Mouse (Mus musculus): Measurements from ENCODE around the gene Sox6.

The Sox6 gene

DNA sequence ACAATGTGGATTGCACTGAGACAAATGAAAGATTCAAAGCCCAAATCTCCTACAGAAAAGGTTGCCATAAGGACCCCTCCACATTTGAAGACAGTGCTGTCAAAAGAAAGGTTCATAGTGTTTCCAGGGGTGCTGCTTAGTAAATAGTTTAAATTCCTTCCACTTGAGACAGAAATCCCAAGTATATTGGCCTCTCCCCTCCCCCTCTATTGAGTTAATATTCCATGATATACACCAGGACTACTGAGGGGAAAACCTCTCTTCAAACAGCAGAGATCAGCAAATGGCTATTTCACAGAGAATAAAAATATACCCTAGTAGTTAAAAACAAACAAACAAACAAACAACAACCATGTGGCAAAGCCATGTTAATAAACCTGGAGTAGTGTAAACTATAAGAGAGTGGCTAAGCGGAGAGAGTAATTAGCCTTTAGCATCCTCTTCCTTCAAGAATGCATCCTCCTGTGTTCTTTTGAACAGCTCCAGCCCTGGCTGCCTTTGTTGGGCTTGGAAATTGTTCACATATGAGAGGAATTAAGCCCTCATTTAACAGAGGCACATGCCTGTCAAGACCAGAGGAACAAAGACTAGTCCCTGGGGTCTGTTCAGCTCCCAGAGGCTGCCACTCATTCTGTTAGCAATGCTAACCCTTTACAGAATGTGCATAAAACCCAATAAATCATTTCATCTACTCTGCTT is 393.2 kb downstream of the Sox6 start:
- WGBS: 89% methylated on average over 1 of the region's 1 CpGs

DNA sequence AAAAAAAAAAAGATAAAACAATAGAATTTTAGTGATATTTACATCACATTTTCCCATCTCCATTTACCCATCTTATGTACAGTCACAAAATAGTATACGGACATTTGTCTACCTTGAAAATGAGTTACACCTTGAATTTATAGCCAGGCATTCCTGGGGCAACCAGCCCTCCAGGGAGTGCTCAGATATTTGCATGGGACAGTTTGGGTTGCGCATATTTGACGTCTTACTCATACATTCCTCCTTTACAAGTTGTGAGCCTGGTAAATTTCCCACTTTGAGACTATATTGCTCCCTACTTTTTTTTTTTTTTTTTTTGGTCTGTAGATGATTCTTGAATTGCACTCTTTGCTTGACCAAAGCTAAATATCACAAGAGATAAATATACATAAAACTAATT is 407.9 kb downstream of the Sox6 start:
- WGBS: 96% methylated on average over 3 of the region's 3 CpGs

DNA sequence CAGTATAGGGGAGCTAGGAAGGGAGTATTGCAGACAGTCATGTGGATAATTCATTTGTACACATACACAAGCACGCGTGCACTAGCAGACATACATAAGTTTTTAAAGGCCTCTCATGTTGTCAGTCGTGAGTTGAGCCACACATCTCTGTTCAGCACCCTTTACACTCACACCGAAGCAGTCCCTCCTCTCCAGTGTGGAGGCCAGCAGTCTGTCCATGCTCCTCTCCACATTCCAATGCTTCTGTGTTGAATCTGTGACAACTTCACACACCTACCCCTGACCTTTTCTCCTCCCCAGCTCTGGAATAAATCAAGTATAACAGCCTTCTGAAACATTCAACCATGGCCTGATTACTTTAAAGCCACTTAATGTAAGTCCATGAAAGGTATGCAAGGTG is 408.3 kb downstream of the Sox6 start:
- WGBS: 91% methylated on average over 4 of the region's 4 CpGs

DNA sequence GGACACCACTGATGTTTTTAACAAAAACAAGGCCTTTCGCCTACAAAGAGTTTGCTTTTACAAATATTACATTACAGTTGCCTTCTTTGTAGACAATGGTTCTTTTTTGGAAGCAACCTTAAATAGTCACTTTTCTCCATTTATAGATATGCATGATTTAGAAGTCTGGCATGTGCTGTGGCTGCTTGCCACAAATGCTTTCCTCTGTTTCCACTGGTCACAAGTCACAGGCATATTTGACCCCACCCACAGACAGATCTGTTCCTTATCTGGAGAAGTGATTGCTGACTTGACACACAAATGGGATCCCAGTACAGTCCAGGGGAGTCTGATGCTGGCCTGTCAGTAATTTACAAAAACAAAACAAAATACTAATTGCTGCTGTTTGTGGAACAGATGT is 409.8 kb downstream of the Sox6 start:
- 96% methylated on average over 1 of the region's 1 CpGs for WGBS

DNA sequence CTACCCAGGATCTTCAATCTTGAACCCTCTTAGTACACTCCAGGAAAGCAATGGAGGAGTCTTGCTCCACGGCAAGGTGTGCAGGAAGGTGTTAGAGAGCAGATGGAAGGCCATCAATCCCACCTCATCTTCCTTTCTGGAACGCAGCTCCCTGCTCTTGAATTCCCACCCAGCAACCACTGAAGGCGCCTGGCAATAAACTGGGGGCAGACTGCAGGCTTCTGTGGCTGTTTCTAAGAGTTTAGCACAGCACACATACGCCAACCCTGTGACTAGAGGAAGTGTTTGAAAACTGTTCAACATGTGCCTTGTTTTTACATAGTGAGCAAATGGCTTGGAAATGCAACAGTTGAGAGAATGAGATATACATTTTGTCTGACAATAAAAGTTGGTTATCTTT is 412.6 kb downstream of the Sox6 start:
- 57% methylated on average over 4 of the region's 4 CpGs for WGBS

DNA sequence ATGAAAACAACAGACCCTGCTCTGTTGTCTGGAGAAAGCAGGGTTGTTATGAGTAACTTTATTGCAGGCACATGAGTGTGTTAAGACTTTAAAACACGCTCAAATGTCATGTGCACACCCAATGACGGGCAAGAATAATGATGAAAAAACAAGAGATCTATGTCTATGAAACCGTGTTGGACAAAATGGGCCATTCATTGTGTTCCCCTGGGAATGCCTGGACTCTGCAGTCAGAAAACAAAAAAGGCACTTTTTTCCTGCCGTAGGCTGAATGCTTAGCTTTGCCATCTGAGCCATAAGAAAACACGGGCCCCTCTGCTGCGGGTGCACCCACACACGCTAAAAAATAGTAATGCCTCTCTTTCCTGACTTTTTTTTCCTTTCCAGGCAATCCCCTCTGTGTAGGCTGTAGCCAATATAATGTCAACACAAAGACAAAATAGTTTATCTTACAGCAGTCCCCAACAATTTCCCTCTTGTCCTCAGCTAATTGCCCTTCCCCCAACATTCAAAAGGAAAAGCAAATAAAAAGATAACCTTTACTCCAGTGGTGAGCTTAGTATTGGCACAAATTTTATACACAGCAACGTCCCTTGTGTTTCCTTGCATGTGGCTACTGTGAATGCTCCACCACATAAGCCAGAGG is 413.6 kb downstream of the Sox6 start:
- 17% methylated on average over 8 of the region's 8 CpGs for WGBS

- WGBS: 67% methylated on average over 5 of the region's 5 CpGs
Observed at GRCm38 (mm10) chr7:115624451-115624850, 414.1 kb downstream of the Sox6 start.

DNA sequence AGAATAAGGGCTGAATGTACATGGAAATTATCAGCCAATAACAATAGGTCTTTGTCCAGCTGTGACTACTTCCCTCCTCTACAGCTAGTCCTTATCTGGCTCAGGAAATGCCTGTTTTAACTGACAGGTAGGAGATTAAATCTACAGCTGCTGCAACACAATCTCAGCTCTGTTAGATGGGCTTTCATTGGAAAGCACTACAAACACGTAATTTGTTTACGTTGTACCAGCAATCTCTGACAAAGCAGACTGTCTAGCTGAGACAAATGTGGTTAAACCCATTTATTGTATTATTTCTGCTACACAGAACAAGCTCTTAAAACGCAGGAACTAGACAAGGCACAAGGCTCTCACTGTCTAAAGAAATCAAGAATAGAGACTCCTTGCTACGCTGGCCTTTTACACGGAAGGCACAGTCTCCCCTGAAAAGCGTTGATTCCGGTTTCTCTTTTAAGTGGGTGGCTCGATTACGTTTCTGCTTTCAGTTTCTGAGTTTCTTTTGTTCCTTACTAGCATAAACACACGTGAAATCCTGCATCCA is 422.8 kb downstream of the Sox6 start:
- WGBS: 33% methylated on average over 10 of the region's 10 CpGs

DNA sequence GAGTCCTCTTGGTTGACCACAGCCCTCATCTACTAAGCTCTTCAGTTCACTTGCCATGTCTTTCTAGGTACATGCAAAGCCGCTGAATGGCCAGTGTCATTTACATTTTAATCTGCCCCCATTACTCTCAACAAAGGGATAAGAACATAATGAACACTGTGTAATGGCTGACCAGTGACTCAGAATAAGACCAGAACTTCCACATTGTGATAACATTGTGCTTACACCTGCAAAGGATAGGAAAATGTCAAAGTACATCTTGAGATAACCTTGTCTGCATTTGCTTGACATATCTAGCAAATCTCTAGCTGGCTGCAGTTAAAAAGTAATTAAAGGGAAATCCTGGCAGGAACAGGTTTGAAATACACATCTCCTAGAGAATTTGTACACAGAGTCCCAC is 431.1 kb downstream of the Sox6 start:
- WGBS: 96% methylated on average over 1 of the region's 1 CpGs

DNA sequence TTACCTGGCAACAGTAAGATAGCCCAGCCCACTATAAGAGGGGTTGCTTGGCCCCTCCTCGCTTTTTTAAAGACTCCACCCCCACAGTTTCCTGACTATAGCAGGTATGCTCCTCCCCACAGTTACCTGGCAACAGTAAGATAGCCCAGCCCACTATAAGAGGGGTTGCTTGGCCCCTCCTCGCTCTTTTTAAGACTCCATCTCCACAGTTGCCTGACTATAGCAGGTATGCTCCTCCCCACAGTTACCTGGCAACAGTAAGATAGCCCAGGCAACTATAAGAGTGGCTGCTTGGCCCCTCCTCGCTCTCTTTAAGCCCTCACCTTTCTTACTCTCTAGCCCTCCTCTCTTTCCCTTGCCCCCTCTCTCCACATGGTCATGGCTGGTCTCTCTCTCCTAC is 432.5 kb downstream of the Sox6 start:
- 82% methylated on average over 3 of the region's 3 CpGs for WGBS

- 51% methylated on average over 7 of the region's 7 CpGs for WGBS
Observed at GRCm38 (mm10) chr7:115604883-115605282, 433.7 kb downstream of the Sox6 start.

DNA sequence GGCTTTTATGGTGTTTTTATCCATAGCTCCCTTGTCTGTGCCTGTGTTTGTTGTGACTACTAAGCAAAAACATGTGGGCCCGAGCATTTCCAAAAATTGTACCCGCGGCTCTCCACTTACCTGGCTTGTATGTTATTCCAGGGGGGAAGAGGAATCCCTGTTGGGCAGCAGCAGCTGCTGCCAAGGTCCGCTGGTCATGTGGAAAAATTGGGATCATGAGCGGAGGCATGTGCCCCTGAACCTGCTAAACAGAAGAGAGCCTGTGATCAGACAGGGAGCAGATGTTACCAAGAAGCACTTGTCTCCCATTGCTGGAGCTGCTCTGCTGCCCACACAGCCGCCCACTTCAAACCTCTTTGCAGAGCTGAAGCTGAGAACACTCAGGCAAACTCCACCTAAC is 441.2 kb downstream of the Sox6 start:
- WGBS: 58% methylated on average over 6 of the region's 6 CpGs

DNA sequence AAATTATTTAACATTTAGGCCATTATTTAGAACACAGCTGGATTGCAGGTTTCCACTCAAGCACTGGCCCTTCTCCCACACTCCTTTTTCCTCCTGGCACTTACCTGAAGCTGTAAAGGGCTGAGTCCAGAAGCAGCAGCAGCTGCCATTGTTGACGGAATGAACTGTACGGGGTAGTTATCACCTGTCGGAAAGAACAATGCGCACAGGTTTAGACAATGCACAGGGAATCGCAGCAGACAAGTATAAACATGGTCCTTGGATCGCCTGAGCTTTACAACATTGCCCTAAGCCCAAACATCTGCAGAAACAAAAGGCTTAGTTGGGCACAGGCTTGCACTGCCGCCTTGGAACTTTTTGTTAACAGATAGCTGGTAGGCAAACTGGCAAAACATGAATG is 458.1 kb downstream of the Sox6 start:
- 81% methylated on average over 7 of the region's 7 CpGs for WGBS

- 90% methylated on average over 3 of the region's 3 CpGs for WGBS
Observed at GRCm38 (mm10) chr7:115579826-115580225, 458.8 kb downstream of the Sox6 start.

DNA sequence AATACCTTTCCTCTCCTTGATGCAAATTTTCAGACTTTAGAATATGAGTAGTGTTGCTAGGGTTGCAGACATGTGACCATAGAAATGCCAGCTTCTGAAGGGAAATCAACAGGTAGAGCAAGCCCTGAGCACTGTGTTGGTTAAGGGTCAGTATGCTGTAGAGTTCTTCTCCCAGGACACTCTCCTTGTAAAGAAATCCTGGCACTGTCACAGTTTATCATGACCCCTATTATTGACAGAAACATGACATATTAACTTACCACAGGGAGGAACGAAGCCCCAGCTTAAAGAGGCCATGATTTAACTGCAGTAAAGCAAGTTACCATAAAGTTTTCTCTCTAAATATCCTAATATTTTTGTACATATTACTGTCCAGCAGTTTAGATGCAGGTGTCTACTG is 462.2 kb downstream of the Sox6 start:
- WGBS: 91% methylated on average over 1 of the region's 1 CpGs

GRCm38 (mm10) chr7:115574834-115575233 is 463.8 kb downstream of the Sox6 start:
- 50% methylated on average over 1 of the region's 1 CpGs for WGBS

DNA sequence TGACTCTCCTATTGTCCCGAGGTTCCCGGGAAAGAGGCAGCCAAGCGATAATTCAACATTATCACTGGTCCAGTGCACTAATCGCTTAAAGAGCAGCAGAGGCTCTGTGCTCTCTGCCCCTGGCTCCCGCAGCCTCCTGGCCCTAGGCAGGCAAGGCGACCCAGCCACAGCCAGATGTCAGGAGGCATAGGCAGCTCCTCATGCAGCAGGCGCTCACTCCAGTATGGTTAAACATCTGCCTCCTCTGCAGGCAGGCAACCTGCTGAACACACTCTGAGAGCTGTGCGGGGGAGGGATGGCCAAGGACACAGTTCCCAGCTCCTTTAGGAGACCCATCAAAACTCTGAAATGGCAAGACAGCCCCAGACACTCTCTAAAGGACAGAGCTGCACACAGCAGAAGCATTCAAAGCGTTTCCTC is 469.8 kb downstream of the Sox6 start:
- WGBS: 20% methylated on average over 9 of the region's 9 CpGs

DNA sequence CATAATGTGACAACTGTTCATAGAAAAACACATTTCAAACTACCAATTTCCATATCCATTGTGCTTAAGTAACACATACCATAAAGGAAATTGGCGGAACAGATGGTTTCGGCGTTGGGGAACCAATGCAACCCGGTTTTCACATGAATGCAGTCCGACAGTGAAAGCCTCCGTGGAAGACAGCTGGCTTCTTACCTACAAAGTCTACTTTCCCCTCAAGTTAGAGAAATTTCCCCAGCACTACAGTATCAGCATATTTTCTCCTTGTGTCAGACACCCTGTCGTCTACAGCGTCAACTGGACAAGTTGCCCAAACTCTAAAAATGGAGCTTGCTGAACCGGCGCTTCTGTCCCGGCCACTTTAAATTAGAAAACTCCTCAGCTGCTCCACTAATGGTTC is 470.3 kb downstream of the Sox6 start:
- 32% methylated on average over 11 of the region's 11 CpGs for WGBS

DNA sequence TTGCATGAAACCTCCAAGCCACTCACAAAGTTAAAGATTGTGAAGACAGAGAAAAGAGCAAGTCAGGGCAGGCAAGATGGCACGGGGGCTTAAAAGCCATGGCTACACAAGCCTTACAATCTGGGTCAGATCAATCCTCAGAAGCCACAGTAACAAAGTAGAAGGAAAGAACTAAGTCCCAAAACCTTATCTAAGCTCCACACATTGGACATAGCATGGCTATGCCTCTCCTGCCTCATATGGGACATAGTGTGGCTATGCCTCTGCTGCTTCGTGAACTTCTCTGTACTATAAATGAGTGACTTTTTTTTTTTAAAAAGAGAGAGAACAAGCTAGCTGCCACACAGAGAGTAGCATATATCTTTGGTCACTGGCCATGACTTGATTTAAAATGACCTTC is 471.8 kb downstream of the Sox6 start:
- 96% methylated on average over 2 of the region's 2 CpGs for WGBS

- 73% methylated on average over 5 of the region's 5 CpGs for WGBS
Observed at GRCm38 (mm10) chr7:115565060-115565426, 473.6 kb downstream of the Sox6 start.

DNA sequence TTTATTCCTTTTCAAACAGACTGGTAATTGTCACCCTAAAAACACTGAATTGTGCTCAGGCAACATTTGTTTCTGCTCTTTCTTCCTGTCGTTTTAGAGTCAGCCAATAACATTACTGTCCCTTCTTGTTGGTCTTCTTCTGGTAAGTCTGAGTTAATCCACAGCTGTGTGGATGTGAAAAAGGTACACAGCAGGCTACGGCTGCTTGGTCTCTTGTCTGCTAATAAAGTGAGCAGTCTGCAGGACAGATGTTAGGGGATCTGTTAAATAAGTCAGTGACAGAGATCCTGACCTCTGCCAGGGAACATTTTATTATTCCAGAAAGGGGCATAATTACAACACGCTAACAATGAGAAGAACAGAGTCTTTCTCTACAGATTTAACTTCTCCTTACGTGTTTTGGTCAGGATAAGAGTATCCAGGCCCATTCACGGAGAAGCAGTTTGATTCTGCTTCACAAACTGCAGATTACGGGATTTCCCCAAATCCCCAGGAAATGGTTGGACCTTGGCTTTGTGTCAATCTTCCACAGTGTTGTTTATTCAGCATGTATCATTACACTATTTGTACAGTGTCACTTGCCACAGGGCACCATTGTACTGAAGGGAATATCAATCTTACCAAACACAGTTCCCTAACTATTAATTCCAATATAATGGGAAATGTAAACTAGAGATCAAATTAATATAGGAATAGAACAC is 474.1 kb downstream of the Sox6 start:
- WGBS: 54% methylated on average over 6 of the region's 6 CpGs

GRCm38 (mm10) chr7:115556677-115557076 is 481.9 kb downstream of the Sox6 start:
- 90% methylated on average over 3 of the region's 3 CpGs for WGBS

Measured in cerebral cortex, adult 2 months (tissue).